Mouse (Mus musculus) spleen, adult 2 months (tissue): Measurements from ENCODE around the gene Armc12.

Source experiments
- CTCF ChIP-seq: fragments of 200-500 bp; IDR thresholded peaks from 2 replicates; pipeline ENCODE4 v1.5.1; 2011; ENCODE audit warnings: mild to moderate bottlenecking, inconsistent platforms; ENCODE audit not compliant: insufficient read depth, insufficient read length, insufficient replicate concordance; ENCODE audit errors: extremely low read depth
- POLR2A ChIP-seq: fragments of 200-500 bp; IDR thresholded peaks from 2 replicates; pipeline ENCODE4 v1.6.1; 2011; ENCODE audit warnings: low read depth, low read length, inconsistent platforms

DNA sequence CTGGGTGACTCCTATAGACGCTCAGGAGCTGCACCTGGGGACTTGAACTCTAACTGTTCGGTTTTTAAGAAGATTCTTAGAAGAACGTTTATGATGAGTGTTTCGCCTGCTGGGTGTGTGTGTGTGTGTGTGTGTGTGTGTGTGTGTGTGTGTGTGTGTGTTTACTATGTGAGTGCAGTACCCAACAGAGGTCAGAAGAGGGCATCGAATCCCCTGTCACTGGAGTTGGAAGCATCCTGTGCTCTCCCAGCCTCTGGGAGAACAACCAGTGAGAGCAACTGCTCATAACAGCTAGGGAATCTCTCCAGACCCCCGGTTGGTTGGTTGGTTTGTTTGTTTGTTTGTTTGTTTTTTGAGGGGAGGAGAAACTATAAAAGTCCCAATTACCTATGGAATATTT lies 43.9 kb upstream of the Armc12 start:
- TF ChIP-seq CTCF (no peak), POLR2A (no peak)
